In the genomic region with DNA sequence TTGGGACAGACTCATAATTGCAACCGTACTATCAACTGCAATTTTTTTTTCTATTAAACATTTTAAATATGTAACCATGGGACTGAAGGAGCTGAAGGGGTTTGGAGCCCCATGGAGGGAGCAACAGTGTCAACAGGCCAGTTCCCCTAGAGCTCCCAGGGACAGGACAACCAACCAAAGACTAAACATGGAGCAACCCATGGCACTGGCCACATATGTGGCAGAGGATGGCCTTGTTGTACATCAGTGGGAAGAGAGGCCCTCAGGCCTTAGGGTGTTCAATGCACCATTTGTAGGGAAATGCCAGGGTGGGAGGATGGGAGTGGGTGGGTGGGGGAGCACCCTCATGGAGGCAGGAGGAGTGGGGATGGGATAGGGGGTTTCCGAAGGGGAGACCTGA, we compare ENCODE assay signal across 9 mouse cellular contexts. TPM values are rescaled to one million over a fixed set of nuclear protein-coding genes. Genes with fewer than 3 reads are reported as not detected.
A peak's percentile ranks its signal among the peaks of the same experiment; 100 is the strongest.
DNase-seq lines count a peak whose midpoint lies in the region; ATAC-seq and TF ChIP-seq lines count a peak whose summit lies in the region.
"Had no signal": no experiment of that assay in that cellular context is flagged by ENCODE, and none has a peak within 500 bp of the region (broad histone marks: within the 10 kb centered on the region; RNA-seq: fewer than 3 reads in every experiment).

No protein-coding gene starts in this region.

- no peak for DNase-seq in layer of hippocampus, adult 2 months (ENCODE audit: low spot score in 2 of 2)
- no peak for DNase-seq in layer of hippocampus, adult 11-12 months (ENCODE audit: low spot score)
- DNase-seq in testis, postnatal 14 days (ENCODE audit: low spot score) = no peak
- DNase-seq in layer of hippocampus, postnatal 25 days (ENCODE audit: extremely low spot score in 1 of 2, low spot score in 1 of 2) = no peak
- DNase-seq in lung, postnatal 4 days = no peak
- DNase-seq: lung, postnatal 10 days had no signal

- H3K9me3 ChIP-seq in intestine, postnatal 0 days (ENCODE audit: control insufficient read depth) = no peaks in the 10 kb centered on the region
- H3K9me3 ChIP-seq in neural tube, embryonic 13.5 days = no peaks in the 10 kb centered on the region

- no peak for ATAC-seq in intestine, postnatal 0 days
- ATAC-seq in neural tube, embryonic 13.5 days (ENCODE audit: low read depth) = no peak

- no peak overlapping the region for H3K27ac ChIP-seq in layer of hippocampus, adult 2 months
- H3K27ac ChIP-seq in embryonic fibroblast, embryonic 13.5 days (ENCODE audit: insufficient read depth, low read length) = no peak overlapping the region
- no peak overlapping the region for H3K27ac ChIP-seq in intestine, postnatal 0 days (ENCODE audit: low read depth, low read length)
- no peak overlapping the region for H3K27ac ChIP-seq in neural tube, embryonic 13.5 days (replicated peaks)

- TF ChIP-seq POLR2A in embryonic fibroblast, embryonic 13.5 days (IDR thresholded peaks at IDR 0.05; ENCODE audit: low read depth, low read length) = no peak

- peak overlapping the region; percentile 77 for H3K4me2 ChIP-seq in intestine, postnatal 0 days (replicated peaks; ENCODE audit: low read depth)
- peak overlapping the region; percentile 74 for H3K4me2 ChIP-seq in neural tube, embryonic 13.5 days

- TF ChIP-seq CTCF in layer of hippocampus, adult 2 months (conservative IDR thresholded peaks at IDR 0.05) = no peak
- TF ChIP-seq CTCF in embryonic fibroblast, embryonic 13.5 days (IDR thresholded peaks at IDR 0.05; ENCODE audit: borderline replicate concordance, insufficient read depth, low read length) = no peak
- no peak for TF ChIP-seq CTCF in intestine, postnatal 0 days (IDR thresholded peaks at IDR 0.05; ENCODE audit: low read depth)

- H3K9ac ChIP-seq in intestine, postnatal 0 days (ENCODE audit: low read depth, low read length) = no peak overlapping the region
- peak overlapping the region; percentile 82; the same call in 1 of the 2 replicates for H3K9ac ChIP-seq in neural tube, embryonic 13.5 days

- 90% methylated on average over 2 of the region's 2 CpGs for WGBS in intestine, postnatal 0 days
- 91% methylated on average over 2 of the region's 2 CpGs for WGBS in neural tube, embryonic 13.5 days

- H3K36me3 ChIP-seq in intestine, postnatal 0 days (ENCODE audit: control insufficient read depth, insufficient read depth) = peaks cover 15% of the 10 kb centered on the region; the same call in 1 of the 2 replicates
- peaks cover 25% of the 10 kb centered on the region for H3K36me3 ChIP-seq in neural tube, embryonic 13.5 days

- H3K4me3 ChIP-seq in layer of hippocampus, adult 2 months = peak overlapping the region; percentile 96; the same call in 1 of the 2 replicates
- H3K4me3 ChIP-seq in embryonic fibroblast, embryonic 13.5 days (ENCODE audit: insufficient read depth, low read length) = peak overlapping the region; percentile 0; the same call in 1 of the 2 replicates
- H3K4me3 ChIP-seq in intestine, postnatal 0 days (ENCODE audit: low read depth, low read length) = peak overlapping the region; percentile 89
- H3K4me3 ChIP-seq in neural tube, embryonic 13.5 days = peak overlapping the region; percentile 94

- H3K27me3 ChIP-seq in intestine, postnatal 0 days (replicated peaks; ENCODE audit: control insufficient read depth, insufficient read depth, low read length) = no peaks in the 10 kb centered on the region
- H3K27me3 ChIP-seq in neural tube, embryonic 13.5 days = no peaks in the 10 kb centered on the region

- 0 out of 2 replicates have a peak, but pooled peaks cover 5% of the 10 kb centered on the region for H3K4me1 ChIP-seq in embryonic fibroblast, embryonic 13.5 days (ENCODE audit: control insufficient read depth, insufficient read depth, low read length)
- 0 out of 2 replicates have a peak, but pooled peaks cover 2% of the 10 kb centered on the region for H3K4me1 ChIP-seq in intestine, postnatal 0 days (replicated peaks; ENCODE audit: control insufficient read depth, insufficient read depth, low read length)
- H3K4me1 ChIP-seq in neural tube, embryonic 13.5 days (replicated peaks) = peaks cover 32% of the 10 kb centered on the region

RNA-seq across cellular contexts. Expression of gene Cct8, which starts 1.1 kb away (rescaled TPM):
- 100 to 1,000 TPM; 167 to 173 TPM for total RNA-seq in layer of hippocampus, adult 2 months (2021)
- polyA plus RNA-seq in embryonic fibroblast, embryonic 13.5 days (2011; ENCODE audit: insufficient read length, low read depth, missing spikeins) = 356 and 432 TPM in 2 replicates
- 156 and 157 TPM in 2 replicates for polyA plus RNA-seq in intestine, postnatal 0 days (2015; fragmentation: Nextera tagmentation; extraction: Ambion mirVana)
- 444 and 449 TPM in 2 replicates for polyA plus RNA-seq in neural tube, embryonic 13.5 days (2015; fragmentation: Nextera tagmentation; extraction: Ambion mirVana)
- total RNA-seq in layer of hippocampus, postnatal 25 days (2021) = 100 to 1,000 TPM; 172 to 195 TPM

RNA-seq across cellular contexts. Expression of gene Usp16, which starts 42.2 kb away (rescaled TPM):
- total RNA-seq in layer of hippocampus, adult 2 months (2021) = 10 to 100 TPM; 45.0 to 48.5 TPM
- polyA plus RNA-seq in embryonic fibroblast, embryonic 13.5 days (2011; ENCODE audit: insufficient read length, low read depth, missing spikeins) = 86.8 and 88.6 TPM in 2 replicates
- 38.1 and 39.5 TPM in 2 replicates for polyA plus RNA-seq in intestine, postnatal 0 days (2015; fragmentation: Nextera tagmentation; extraction: Ambion mirVana)
- 44.3 and 57.0 TPM in 2 replicates for polyA plus RNA-seq in neural tube, embryonic 13.5 days (2015; fragmentation: Nextera tagmentation; extraction: Ambion mirVana)
- 10 to 100 TPM; 36.1 to 46.4 TPM for total RNA-seq in layer of hippocampus, postnatal 25 days (2021)

RNA-seq across cellular contexts. Expression of gene Rwdd2b, which starts 56.4 kb away (rescaled TPM):
- 10 to 100 TPM; 11.0 to 11.9 TPM for total RNA-seq in layer of hippocampus, adult 2 months (2021)
- 7.9 and 9.2 TPM in 2 replicates for polyA plus RNA-seq in embryonic fibroblast, embryonic 13.5 days (2011; ENCODE audit: insufficient read length, low read depth, missing spikeins)
- polyA plus RNA-seq in intestine, postnatal 0 days (2015; fragmentation: Nextera tagmentation; extraction: Ambion mirVana) = 20.6 and 21.1 TPM in 2 replicates
- 13.3 and 13.5 TPM in 2 replicates for polyA plus RNA-seq in neural tube, embryonic 13.5 days (2015; fragmentation: Nextera tagmentation; extraction: Ambion mirVana)
- total RNA-seq in layer of hippocampus, postnatal 25 days (2021) = 10 to 100 TPM; 10.6 to 11.7 TPM

RNA-seq across cellular contexts. Expression of gene Map3k7cl, which starts 56.4 kb away (rescaled TPM):
- total RNA-seq in layer of hippocampus, adult 2 months (2021) = under 1 TPM in 1 of 2 experiments, not detected in 1; 0.49 TPM
- polyA plus RNA-seq in embryonic fibroblast, embryonic 13.5 days (2011; ENCODE audit: insufficient read length, low read depth, missing spikeins) = 12.5 and 13.5 TPM in 2 replicates
- 0.35 and 0.43 TPM in 2 replicates for polyA plus RNA-seq in intestine, postnatal 0 days (2015; fragmentation: Nextera tagmentation; extraction: Ambion mirVana)
- polyA plus RNA-seq in neural tube, embryonic 13.5 days (2015; fragmentation: Nextera tagmentation; extraction: Ambion mirVana) = 0.29 TPM in 1 of 2 replicates, not detected in the other
- under 1 TPM; 0.59 to 0.73 TPM for total RNA-seq in layer of hippocampus, postnatal 25 days (2021)

Comparison
In these comparisons a context has a peak if more than half of its experiments do, and no peak if none do; other contexts are left out.
1. H3K4me3 ChIP-seq: peak in every context shown above with its lines; median percentile 96 in layer of hippocampus, adult 2 months; 94 in neural tube, embryonic 13.5 days; 89 in intestine, postnatal 0 days; 0 in embryonic fibroblast, embryonic 13.5 days.